Mouse (Mus musculus): ENCODE data around the gene Srms.

The Srms gene

GRCm38 (mm10) chr2:181160821-181161220 lies 52.2 kb downstream of the Srms start:
- no peak for DNase-seq (ENCODE audit: low read depth)

GRCm38 (mm10) chr2:181159771-181160170 lies 53.2 kb downstream of the Srms start:
- DNase-seq (ENCODE audit: low read depth), result no peak

- no peak for DNase-seq (ENCODE audit: low read depth)
Observed at GRCm38 (mm10) chr2:181159091-181159514, 53.9 kb downstream of the Srms start.

GRCm38 (mm10) chr2:181158471-181158870 lies 54.5 kb downstream of the Srms start:
- no peak for DNase-seq (ENCODE audit: low read depth)

DNA sequence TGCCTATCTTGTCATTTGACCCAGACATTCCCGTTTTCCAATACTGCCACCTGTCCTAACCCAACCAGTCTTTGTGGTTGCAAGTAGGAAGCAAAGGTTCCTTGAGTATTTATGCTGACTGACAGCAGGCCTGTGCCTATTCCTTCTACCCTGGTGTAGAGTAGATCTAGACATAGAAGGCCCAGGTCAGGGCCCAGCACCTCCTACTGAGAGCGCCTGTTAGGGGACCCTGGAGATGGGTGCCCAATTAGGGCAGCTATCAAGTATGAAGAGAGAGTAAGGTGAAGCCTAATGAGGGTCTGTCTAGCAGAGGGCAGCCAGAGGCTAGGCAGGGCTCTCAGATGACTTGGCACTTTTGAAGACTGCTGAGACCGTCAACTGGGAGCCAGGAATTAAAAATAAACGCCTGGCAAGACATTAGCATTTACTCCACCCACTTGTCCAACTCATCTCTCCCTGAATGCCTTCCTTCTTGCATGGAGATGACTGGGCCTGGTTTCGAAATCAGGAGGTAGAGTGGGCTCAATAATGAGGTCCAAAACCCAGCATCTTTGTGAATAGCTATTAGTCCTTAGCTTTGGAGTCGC lies 55.2 kb downstream of the Srms start:
- no peak for DNase-seq (ENCODE audit: low read depth)

DNA sequence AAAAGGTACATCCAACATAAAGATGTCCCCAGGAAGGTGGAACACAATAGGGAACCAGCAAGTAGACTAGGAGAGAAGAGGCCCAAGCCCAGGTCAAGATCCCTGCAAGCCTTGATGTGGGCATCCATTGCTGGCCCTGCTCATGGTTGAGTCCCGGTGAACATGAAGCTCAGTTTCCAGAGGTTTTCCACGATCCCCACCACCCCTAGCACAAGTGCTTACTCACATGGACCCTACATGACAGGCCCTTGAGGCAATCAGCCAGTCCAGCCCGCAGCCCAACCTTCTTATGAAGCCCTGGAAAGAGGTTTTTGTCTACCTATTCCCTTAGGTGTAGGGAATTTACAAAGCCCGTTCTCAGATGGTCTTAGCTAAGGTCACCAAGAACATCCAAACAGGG lies 55.8 kb downstream of the Srms start:
- no peak for DNase-seq (ENCODE audit: low read depth)

GRCm38 (mm10) chr2:181156248-181157121 lies 56.5 kb downstream of the Srms start, which contains the start of gene Eef1a2:
Gene Eef1a2 (minus strand): TSS chr2:181157014.
- DNase-seq (ENCODE audit: low read depth), result no peak

- DNase-seq (ENCODE audit: low read depth), result no peak
Observed at GRCm38 (mm10) chr2:181155801-181156200, 57.2 kb downstream of the Srms start.
